Mouse (Mus musculus) myocyte (in vitro differentiated cells): ENCODE data around the gene Kif28.

ENCODE experiments used
- CEBPB ChIP-seq: IDR thresholded peaks from 2 replicates; pipeline ENCODE4 v1.6.1; 2011; ENCODE audit warnings: mild to moderate bottlenecking, moderate library complexity; ENCODE audit not compliant: poor library complexity, insufficient read depth, severe bottlenecking
- E2F4 ChIP-seq: IDR thresholded peaks from one replicate; pipeline ENCODE4 v1.6.1; 2011; ENCODE audit warnings: mild to moderate bottlenecking, control low read depth, moderate library complexity; ENCODE audit not compliant: insufficient read depth
- MAX ChIP-seq: IDR thresholded peaks from one replicate; pipeline ENCODE4 v1.6.1; 2011; ENCODE audit warnings: low read depth, mild to moderate bottlenecking, control low read depth
- MYOD1 ChIP-seq, 3 experiments: IDR thresholded peaks; one replicate each; pipeline ENCODE4 v1.6.1; 2011; ENCODE audit warnings: control low read depth in 2 of 3, low read depth in 2 of 3, mild to moderate bottlenecking in 2 of 3, moderate library complexity in 1 of 3; ENCODE audit not compliant: insufficient read length in 2 of 3, control insufficient read depth in 1 of 3
- MYOG ChIP-seq, 3 experiments: IDR thresholded peaks; one replicate each; pipeline ENCODE4 v1.6.1; 2011; ENCODE audit warnings: control low read depth in 2 of 3, low read depth in 2 of 3, mild to moderate bottlenecking in 2 of 3; ENCODE audit not compliant: insufficient read length in 2 of 3, control insufficient read depth in 1 of 3, insufficient read depth in 1 of 3
- POLR2A ChIP-seq: IDR thresholded peaks from one replicate; pipeline ENCODE4 v1.6.1; 2011; ENCODE audit warnings: low read depth, mild to moderate bottlenecking, control low read depth, moderate library complexity; ENCODE audit not compliant: insufficient read length
- POLR2AphosphoS2 ChIP-seq: IDR thresholded peaks from one replicate; pipeline ENCODE4 v1.6.1; 2011; ENCODE audit warnings: low read depth, control low read depth; ENCODE audit not compliant: insufficient read length
- REST ChIP-seq: IDR thresholded peaks from one replicate; pipeline ENCODE4 v1.6.1; 2011; ENCODE audit warnings: mild to moderate bottlenecking, control low read depth, moderate library complexity; ENCODE audit not compliant: insufficient read depth, insufficient read length
- TCF12 ChIP-seq: IDR thresholded peaks from one replicate; pipeline ENCODE4 v1.6.1; 2011; ENCODE audit warnings: mild to moderate bottlenecking, control low read depth; ENCODE audit not compliant: poor library complexity, insufficient read depth, severe bottlenecking
- USF1 ChIP-seq: IDR thresholded peaks from one replicate; pipeline ENCODE4 v1.6.1; 2011; ENCODE audit warnings: low read depth, mild to moderate bottlenecking, control low read depth, moderate library complexity

DNA sequence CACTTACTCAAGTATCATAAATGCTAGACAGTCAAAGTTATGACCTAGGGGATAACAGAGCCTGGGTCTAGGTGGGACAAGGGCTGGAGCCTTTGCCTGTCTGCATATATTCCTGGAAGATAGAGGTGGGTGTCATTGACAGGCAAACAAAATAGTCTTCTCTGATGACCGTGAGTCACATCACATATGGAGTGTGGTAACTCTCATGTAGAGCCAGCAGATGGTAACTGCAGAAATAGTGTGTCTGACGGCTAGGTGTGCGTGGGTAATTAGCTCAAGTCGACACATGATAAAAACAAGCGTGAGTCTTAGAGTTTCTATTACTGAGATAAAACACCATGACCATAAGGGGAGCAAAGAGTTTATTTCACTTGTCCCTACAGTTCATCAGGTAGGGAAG lies 82.0 kb downstream of the Kif28 start:
- TF ChIP-seq REST (no peak), POLR2A (no peak), MAX (no peak), USF1 (no peak), MYOG (IDR thresholded peaks at IDR 0.05; ENCODE audit: control insufficient read depth in 1 of 3, insufficient read depth in 1 of 3, insufficient read length in 2 of 3, low read depth in 2 of 3) (no peak), CEBPB (no peak), TCF12 (no peak), POLR2AphosphoS2 (no peak), E2F4 (no peak), MYOD1 (IDR thresholded peaks at IDR 0.05; ENCODE audit: control insufficient read depth in 1 of 3, insufficient read length in 2 of 3, low read depth in 2 of 3) (no peak)
